Mouse (Mus musculus) spleen, postnatal 14 days (tissue): ENCODE data around the gene Rnf111.
A peak's percentile ranks its signal among the peaks of the same experiment; 100 is the strongest.
"Not testable (repeated sequence)": the region's sequence is repeated elsewhere in the genome, so short reads cannot be mapped to it uniquely, and the experiment has no call there.

Source experiments
- DNase-seq, 2 experiments: peaks; one replicate each; pipeline ENCODE4 v3.0.0; 2021 to 2022; ENCODE audit warnings: low spot score in 2 of 2

Rnf111 gene

DNA sequence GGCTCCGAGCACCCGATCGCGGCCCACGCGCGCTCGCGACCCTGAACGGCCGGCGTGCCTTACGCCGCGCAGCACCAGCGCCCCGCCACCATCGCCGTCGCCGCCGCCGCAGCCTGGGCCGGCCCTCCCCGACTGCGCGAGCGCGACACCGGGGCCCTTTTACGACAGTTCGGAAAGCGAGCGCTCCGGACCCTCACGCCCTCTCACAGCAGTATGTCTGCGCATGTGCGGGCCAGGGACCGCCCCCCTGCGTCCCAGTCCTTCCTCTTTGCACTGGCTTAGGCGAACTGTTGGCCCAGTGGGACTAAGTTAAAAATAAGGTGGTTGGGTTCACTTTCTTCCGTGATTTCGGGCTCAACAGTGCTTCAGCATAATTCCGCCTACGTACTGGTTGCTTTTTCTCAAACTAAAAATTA lies at the start of gene Rnf111:
Gene Rnf111, minus strand, starts transcription at position 100 of the 416 bp plus-strand sequence.
- peak; percentile 96 for DNase-seq

DNA sequence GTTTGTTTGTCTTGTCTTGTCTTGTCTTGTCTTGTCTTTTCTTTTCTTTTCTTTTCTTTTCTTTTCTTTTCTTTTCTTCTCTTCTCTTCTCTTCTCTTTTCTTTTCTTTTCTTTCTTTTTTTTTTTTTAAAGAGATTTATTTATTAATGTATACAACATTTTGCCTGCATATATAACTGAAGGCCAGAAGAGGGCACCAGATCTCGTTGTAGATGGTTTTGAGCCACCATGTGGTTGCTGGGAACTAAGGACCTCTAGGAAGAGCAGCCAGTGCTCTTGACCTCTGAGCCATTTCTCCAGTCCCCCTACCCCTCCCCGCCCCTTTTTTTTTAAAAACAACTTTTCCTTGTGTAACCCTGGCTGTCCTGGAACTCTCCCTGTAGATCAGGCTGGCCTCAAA lies 48.7 kb upstream of the Rnf111 start:
- not testable (repeated sequence) for DNase-seq

- no peak for DNase-seq
Measured at GRCm38 (mm10) chr9:70551524-70551923, 48.0 kb upstream of the Rnf111 start.

DNA sequence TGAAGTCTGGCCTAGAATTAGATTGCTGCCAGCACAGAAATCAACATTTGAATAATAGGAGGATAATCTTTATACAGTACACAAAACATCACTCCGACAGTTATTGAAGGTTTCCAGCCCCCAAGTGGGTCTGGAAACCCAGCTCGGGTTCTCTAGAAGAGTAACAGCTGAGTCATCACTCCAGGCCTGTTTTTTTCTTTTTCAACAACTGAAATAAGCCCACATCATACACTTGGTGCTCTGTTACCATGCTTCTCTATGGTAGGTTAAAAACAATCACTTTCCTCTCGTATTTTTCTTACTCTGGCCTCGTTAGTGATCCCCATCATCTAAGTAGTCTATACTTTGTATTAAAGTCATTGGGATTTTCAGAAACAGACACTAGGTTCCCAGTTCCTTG lies 44.8 kb upstream of the Rnf111 start:
- DNase-seq, result no peak

DNA sequence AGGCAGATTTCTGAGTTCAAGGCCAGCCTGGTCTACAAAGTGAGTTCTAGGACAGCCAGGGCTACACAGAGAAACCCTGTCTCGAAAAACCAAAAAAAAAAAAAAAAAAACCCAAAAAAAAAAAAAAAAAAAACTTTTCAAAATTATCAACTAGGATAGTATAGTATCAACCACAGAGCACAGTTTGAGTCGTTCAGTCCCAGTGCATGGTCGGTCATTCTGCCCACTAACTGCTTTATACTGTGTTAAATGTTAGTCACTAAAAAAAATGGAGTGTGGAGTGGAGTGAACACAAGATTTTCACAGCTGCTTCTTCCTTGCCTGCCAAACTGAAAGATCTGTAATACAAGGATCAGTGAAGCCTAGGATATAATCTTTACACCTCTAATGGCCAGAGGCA lies 43.1 kb upstream of the Rnf111 start:
- DNase-seq, result not testable (repeated sequence)

- no peak for DNase-seq
Measured at GRCm38 (mm10) chr9:70544831-70545230, 41.3 kb upstream of the Rnf111 start.

DNA sequence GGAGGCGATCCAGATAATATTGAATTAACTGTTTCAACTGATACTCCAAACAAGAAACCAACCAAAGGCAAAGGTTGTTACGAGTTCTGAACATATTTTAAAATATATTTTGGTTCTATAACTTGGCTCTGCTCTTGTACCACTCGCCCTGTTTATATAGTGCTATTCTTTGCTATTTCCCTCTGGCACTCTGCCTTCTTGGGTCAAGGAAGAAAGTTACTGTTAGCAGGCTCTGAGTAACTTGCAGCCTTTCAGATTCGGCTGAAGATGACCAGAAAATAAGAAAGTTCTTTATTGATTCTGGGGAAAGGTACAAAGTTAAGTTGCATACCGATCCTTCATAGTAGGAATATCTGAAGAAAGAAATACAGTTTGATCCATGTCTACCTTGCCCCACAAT lies 40.5 kb upstream of the Rnf111 start:
- no peak for DNase-seq

- DNase-seq, result peak; percentile 53 to 57
Measured at GRCm38 (mm10) chr9:70543048-70543880, 39.7 kb upstream of the Rnf111 start.

DNA sequence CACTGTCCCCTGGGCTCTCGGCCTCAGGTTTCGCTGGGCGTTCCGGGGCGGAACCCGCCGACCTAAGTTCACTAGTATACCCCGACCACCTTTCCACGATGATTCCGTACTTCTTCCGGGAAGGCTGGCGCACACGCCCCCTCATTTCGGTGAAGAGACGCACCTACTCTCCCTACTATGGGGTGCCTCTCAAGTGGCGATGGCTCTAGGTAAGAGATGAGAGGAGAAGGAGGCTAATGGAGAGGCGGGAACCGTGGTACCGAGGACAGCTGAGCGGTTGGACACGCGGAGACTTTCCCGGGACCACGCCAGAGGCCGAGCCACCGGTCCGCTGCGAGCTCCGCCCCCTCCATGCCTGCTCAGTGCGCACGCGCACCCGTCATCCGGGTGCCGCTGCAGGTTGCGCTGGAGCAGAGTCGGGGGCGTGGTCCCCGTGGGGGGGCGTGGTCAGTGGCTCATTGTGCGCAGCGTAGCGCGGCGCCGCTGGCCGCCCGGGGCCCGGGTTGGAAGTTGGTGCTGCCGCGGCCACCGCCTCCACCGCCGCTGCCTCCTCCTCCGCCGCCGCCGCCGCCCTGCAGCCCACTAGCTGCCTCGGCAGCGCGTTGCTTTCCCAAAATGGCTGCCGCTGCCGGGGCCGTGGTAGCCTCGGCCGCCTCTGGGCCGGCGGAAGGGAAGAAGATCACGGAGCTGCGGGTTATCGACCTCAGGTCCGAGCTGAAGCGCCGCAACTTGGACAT lies 38.9 kb upstream of the Rnf111 start, which contains the start of gene Sltm:
Gene Sltm, plus strand, starts transcription at position 450 of the 737 bp plus-strand sequence.
- peak; percentile 100 for DNase-seq

GRCm38 (mm10) chr9:70541584-70541983 lies 38.1 kb upstream of the Rnf111 start:
- DNase-seq, result no peak

- DNase-seq, result no peak
Measured at GRCm38 (mm10) chr9:70533328-70533727, 29.8 kb upstream of the Rnf111 start.

GRCm38 (mm10) chr9:70524366-70524765 lies 20.8 kb upstream of the Rnf111 start:
- DNase-seq, result no peak

GRCm38 (mm10) chr9:70523813-70524212 lies 20.3 kb upstream of the Rnf111 start:
- no peak for DNase-seq

DNA sequence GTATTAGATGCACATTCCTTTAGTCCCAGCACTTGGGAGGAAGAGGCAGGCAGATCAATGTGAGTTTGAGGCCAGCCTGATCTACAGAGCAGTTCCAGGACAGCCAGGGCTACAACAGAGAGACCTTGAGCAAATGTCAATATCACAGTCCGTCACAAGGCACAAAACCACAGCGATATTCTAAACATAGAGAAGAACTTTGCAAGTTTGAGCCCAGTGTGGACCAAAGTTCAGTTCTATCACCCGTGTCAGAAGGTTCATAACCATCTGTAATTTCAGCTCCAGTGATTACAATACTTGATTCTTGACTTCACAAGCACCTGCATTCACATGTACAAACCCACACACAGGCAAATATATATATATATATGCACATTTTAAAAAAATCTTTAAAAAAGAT lies 17.1 kb upstream of the Rnf111 start:
- no peak for DNase-seq

DNA sequence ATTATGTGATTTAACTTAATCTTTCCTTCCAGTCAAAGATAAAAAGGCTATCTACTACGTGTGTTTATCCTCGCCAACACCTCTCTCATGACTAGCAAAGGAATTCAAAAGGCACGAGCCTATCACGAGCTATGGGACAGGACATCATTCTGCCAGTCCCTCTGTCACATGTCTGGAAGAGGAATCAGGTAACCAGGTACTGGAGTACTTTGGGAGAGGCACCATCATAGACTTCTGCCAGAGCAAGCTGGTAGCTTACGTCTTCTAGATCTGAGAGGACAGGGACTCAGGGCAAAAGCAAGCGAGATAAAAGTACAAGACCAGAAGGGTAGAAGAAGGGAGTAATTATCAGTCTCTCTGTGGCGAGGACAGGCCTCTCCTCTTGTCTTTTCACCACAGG lies 8.2 kb upstream of the Rnf111 start:
- DNase-seq, result no peak

DNA sequence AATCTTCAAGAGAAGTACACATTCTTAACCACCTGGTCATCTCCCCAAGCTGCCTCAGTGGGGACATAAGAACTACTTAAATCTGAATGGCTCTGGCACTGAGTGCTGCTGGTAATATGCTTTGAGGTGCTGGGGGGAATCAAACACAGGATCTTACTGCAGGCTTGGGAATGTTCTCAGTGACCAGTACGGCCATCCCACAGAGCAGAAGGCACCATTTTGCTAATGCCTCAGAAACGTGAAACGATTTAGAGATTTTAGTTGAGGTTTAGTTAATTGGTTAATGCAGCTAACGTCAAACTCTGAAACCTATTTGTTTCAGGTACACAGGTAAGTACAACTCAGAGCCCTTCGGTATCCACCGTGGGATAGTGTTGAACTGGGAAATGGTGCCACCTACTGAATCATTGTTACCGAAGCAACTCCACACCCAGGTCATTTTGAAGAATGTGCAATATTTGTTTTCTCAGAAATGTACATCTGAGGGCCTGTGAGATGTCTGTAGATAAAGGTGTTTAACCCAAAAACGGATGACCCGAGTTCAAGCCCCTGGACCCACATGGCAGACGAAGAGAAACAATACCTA lies 7.6 kb upstream of the Rnf111 start:
- DNase-seq, result no peak

DNA sequence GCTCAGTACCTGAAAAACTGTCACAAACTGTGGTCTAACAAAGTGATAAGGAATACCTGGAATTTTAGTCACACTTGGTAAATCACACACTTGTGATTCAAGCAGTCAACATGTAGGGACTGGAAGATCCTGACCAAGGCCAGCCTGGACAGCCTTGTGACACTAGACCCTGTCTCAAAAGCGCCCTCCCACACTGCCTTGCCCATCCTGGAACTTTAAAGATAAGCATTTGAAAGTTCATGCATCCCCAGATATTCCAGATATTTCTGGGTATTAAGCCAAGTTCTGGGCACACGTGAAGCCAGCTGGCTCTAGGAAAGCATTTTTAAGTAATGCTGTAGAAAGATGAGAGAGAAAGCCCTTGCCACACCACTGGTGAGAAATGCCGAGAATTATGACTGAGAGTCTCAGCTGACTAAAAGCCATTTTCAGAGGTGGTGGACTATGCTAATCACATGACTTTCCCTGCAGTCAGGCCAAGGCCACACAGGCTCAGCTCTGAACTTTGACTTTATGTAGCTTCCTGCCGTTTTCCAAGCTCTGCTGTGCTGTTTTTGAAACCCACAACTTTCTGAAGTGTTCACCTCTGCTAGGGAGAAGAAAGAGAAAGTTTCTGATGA lies 6.5 kb upstream of the Rnf111 start:
- no peak for DNase-seq

DNA sequence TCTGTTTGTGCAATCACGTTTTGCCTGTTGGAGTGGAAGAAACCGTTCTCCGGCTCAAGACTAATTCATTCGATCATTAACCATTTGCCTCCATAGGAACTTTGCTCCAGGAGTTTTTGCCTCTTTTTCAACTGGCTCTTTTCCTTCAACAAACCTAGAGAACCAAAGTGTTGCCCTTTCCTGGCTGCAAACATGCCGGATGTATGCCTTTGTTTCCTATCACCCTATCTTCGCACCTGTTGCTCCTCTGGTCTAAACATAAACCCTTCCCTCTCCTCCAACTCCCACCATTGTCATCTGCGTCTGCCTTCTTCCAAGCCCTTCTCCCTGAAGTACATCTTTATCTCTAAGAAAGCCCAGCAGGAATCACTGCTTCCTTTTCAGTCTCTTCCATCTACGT lies 3.3 kb upstream of the Rnf111 start:
- DNase-seq, result no peak

DNA sequence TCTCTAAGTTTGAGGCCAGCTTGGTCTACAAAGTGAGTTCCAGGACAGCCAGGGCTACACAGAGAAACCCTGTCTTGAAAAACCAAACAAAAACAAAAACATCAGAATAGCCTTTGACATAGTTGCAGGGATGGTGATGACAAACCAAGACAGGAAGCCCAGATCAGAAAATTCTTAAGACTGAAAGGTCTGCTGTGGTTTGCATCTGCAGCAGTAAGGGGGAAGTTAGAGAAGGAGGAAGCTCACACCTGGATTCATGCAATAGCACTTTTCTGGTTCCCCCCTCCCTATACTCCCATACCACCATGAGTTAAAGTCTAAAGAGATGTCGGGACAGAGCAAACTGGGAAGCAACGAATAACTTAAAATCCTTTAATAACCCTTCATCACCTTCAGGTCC lies 2.7 kb upstream of the Rnf111 start:
- no peak for DNase-seq

GRCm38 (mm10) chr9:70503015-70503603 lies 416 bp downstream of the Rnf111 start:
- peak; percentile 44 to 61 for DNase-seq

GRCm38 (mm10) chr9:70502284-70503014 lies 1.1 kb downstream of the Rnf111 start:
- DNase-seq, result no peak
